Mouse (Mus musculus): ENCODE results near the gene R3hdml. TPM values are rescaled to one million over a fixed set of nuclear protein-coding genes. Genes with fewer than 3 reads are reported as not detected.

R3hdml gene
- polyA plus RNA-seq, 1 experiment from 2014 or later: not detected

DNA sequence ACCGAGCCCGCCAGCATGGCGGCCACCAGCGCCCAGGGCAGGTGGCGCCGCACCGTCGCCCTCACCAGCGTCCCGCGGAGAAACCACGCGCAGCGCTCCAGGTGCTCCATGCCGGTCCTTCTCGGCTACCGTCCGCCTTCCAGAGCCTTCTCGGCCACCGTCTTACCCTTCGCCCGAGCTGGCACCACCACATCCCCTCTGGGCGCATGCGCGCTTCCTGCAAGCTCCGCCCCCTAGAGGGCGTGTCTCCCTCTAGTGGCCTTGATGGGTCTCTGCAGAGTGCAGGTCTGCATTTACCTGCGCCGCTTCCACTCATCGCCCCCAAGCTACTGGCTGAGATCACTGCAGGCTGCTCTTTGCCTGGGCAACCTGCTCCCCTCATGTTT lies 19.7 kb upstream of the R3hdml start, which contains the start of gene Fitm2:
Gene Fitm2, minus strand, starts transcription at position 164 of the 386 bp plus-strand sequence.
- peak within 1 kb of the TSS; percentile 73 for H3K27ac ChIP-seq (replicated peaks)
- under 1% methylated on average over 30 of the region's 30 CpGs for WGBS

GRCm38 (mm10) chr2:163480191-163480825 lies 11.8 kb upstream of the R3hdml start:
- WGBS: 48% methylated on average over 18 of the region's 18 CpGs
- Histone ChIP-seq H3K4me1 (peaks cover 9% of the 10 kb centered on the region), H3K27ac (replicated peaks) (no peak overlapping the region), H3K4me3 (no peak overlapping the region), H3K27me3 (replicated peaks) (peaks cover 51% of the 10 kb centered on the region), H3K9me3 (no peaks in the 10 kb centered on the region), H3K9ac (no peak overlapping the region), H3K4me2 (no peak overlapping the region), H3K36me3 (no peaks in the 10 kb centered on the region)
- no peak for ATAC-seq (ENCODE audit: extremely low read depth, insufficient number of reproducible peaks, low FRiP score, low TSS enrichment)

More for the DNA sequence above, 19.7 kb upstream of the R3hdml start, which contains the start of gene Fitm2:
- H3K9ac ChIP-seq: peak within 1 kb of the TSS; percentile 92
- ATAC-seq (ENCODE audit: extremely low read depth, insufficient number of reproducible peaks, low FRiP score, low TSS enrichment): peak; percentile 94
- H3K4me3 ChIP-seq: peak within 1 kb of the TSS; percentile 84
- no peaks in the 10 kb centered on the region for H3K9me3 ChIP-seq
- H3K27me3 ChIP-seq (replicated peaks): no peaks in the 10 kb centered on the region; the same call in 1 of the 2 replicates
- H3K36me3 ChIP-seq: peaks cover 24% of the 10 kb centered on the region
- peak within 1 kb of the TSS; percentile 89 for H3K4me2 ChIP-seq
- peaks cover 11% of the 10 kb centered on the region for H3K4me1 ChIP-seq

- peak overlapping the region; percentile 68 for H3K4me2 ChIP-seq
- H3K9me3 ChIP-seq: no peaks in the 10 kb centered on the region
- no peak overlapping the region for H3K27ac ChIP-seq (replicated peaks)
- 2% methylated on average over 20 of the region's 21 CpGs for WGBS
- H3K36me3 ChIP-seq: no peaks in the 10 kb centered on the region
- H3K4me3 ChIP-seq: peak overlapping the region; percentile 40
- peak overlapping the region; percentile 42; the same call in 1 of the 2 replicates for H3K9ac ChIP-seq
- H3K4me1 ChIP-seq: peaks cover 9% of the 10 kb centered on the region
- ATAC-seq (ENCODE audit: extremely low read depth, insufficient number of reproducible peaks, low FRiP score, low TSS enrichment): no peak
- peaks cover 51% of the 10 kb centered on the region for H3K27me3 ChIP-seq (replicated peaks)
Measured at GRCm38 (mm10) chr2:163481539-163482029, 10.5 kb upstream of the R3hdml start.

DNA sequence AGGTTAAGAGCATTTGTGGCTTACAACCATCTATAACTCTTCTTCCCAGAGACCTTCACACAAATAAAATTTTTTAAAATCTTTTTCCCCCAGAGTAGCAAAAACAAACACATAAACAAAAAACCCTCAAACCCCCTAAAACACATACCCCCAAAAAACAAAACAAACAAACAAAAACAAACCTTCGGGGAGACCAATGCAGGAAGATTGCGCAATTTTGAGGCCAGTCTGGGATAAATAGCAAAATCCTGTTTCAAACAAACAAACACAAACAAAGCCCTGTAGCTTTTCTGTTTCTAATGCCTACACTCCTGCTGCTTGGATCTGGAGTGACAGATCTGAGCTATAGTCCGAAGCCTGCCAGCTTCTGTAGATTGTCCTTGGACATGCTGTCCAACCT lies 4.8 kb upstream of the R3hdml start:
- Histone ChIP-seq H3K4me3 (no peak overlapping the region), H3K9ac (no peak overlapping the region), H3K9me3 (no peaks in the 10 kb centered on the region), H3K27ac (replicated peaks) (no peak overlapping the region), H3K36me3 (no peaks in the 10 kb centered on the region), H3K27me3 (replicated peaks) (peaks cover 29% of the 10 kb centered on the region), H3K4me2 (no peak overlapping the region), H3K4me1 (no peaks in the 10 kb centered on the region)
- ATAC-seq (ENCODE audit: extremely low read depth, insufficient number of reproducible peaks, low FRiP score, low TSS enrichment): no peak
- WGBS: 71% methylated on average over 3 of the region's 3 CpGs

DNA sequence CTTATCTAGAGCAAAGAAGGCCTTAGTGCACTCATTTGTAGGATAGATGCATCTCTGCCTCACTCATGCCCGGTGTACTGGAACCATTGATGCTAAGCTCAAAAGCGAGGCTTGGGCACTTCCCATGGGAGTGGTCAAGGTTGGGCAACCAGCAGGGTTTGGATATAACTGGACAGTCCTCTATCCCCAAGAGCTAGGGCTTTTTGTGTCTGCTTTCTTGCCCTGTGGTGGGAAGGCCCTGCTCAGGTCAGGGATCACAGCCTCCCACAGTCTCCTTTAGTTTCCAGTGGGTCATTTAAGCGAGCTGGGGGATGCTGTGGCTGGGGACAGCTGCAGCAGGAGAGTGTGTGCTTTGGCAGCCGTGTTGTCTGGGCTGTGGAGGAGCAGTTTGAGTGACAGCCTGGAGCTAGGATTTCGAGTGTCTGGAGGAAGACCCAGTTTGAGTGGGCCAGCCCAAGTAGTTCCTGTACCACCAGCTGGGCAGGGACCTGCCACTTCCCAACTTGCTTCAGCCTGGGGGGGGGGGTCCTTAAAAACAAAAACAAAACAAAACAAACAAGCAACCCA lies 2.3 kb upstream of the R3hdml start:
- 44% methylated on average over 5 of the region's 5 CpGs for WGBS
- Histone ChIP-seq H3K27ac (replicated peaks) (no peak overlapping the region), H3K9ac (no peak overlapping the region), H3K9me3 (no peaks in the 10 kb centered on the region), H3K36me3 (no peaks in the 10 kb centered on the region), H3K27me3 (replicated peaks) (peaks cover 19% of the 10 kb centered on the region), H3K4me2 (no peak overlapping the region), H3K4me3 (no peak overlapping the region), H3K4me1 (peaks cover 5% of the 10 kb centered on the region; the same call in 1 of the 2 replicates)
- no peak for ATAC-seq (ENCODE audit: extremely low read depth, insufficient number of reproducible peaks, low FRiP score, low TSS enrichment)

GRCm38 (mm10) chr2:163490656-163491055 lies 1.5 kb upstream of the R3hdml start:
- Histone ChIP-seq H3K27me3 (replicated peaks) (peaks cover 18% of the 10 kb centered on the region), H3K9me3 (no peaks in the 10 kb centered on the region), H3K9ac (no peak overlapping the region), H3K27ac (replicated peaks) (no peak overlapping the region), H3K4me3 (no peak overlapping the region), H3K36me3 (no peaks in the 10 kb centered on the region), H3K4me2 (no peak overlapping the region), H3K4me1 (peaks cover 5% of the 10 kb centered on the region; the same call in 1 of the 2 replicates)
- WGBS: 86% methylated on average over 17 of the region's 17 CpGs
- ATAC-seq (ENCODE audit: extremely low read depth, insufficient number of reproducible peaks, low FRiP score, low TSS enrichment): no peak

GRCm38 (mm10) chr2:163491351-163491750 lies 767 bp upstream of the R3hdml start:
- ATAC-seq (ENCODE audit: extremely low read depth, insufficient number of reproducible peaks, low FRiP score, low TSS enrichment): no peak
- Histone ChIP-seq H3K9ac (no peak overlapping the region), H3K27me3 (replicated peaks) (peaks cover 18% of the 10 kb centered on the region), H3K4me3 (no peak overlapping the region), H3K27ac (replicated peaks) (no peak overlapping the region), H3K9me3 (no peaks in the 10 kb centered on the region), H3K4me2 (no peak overlapping the region), H3K4me1 (peaks cover 5% of the 10 kb centered on the region; the same call in 1 of the 2 replicates), H3K36me3 (no peaks in the 10 kb centered on the region)
- WGBS: 50% methylated on average over 7 of the region's 7 CpGs

GRCm38 (mm10) chr2:163493031-163493430 lies 913 bp downstream of the R3hdml start:
- Histone ChIP-seq H3K9me3 (no peaks in the 10 kb centered on the region), H3K4me3 (no peak overlapping the region), H3K27me3 (replicated peaks) (peaks cover 18% of the 10 kb centered on the region), H3K4me2 (no peak overlapping the region), H3K36me3 (no peaks in the 10 kb centered on the region), H3K4me1 (peaks cover 5% of the 10 kb centered on the region; the same call in 1 of the 2 replicates), H3K27ac (replicated peaks) (no peak overlapping the region), H3K9ac (no peak overlapping the region)
- no peak for ATAC-seq (ENCODE audit: extremely low read depth, insufficient number of reproducible peaks, low FRiP score, low TSS enrichment)
- WGBS: 28% methylated on average over 5 of the region's 5 CpGs

GRCm38 (mm10) chr2:163493976-163494375 lies 1.9 kb downstream of the R3hdml start:
- H3K27ac ChIP-seq (replicated peaks): no peak overlapping the region
- ATAC-seq (ENCODE audit: extremely low read depth, insufficient number of reproducible peaks, low FRiP score, low TSS enrichment): no peak
- peaks cover 5% of the 10 kb centered on the region; the same call in 1 of the 2 replicates for H3K4me1 ChIP-seq
- H3K27me3 ChIP-seq (replicated peaks): peaks cover 18% of the 10 kb centered on the region
- H3K4me3 ChIP-seq: no peak overlapping the region
- no peaks in the 10 kb centered on the region for H3K9me3 ChIP-seq
- H3K36me3 ChIP-seq: no peaks in the 10 kb centered on the region
- H3K4me2 ChIP-seq: no peak overlapping the region
- H3K9ac ChIP-seq: no peak overlapping the region
- WGBS: 21% methylated on average over 5 of the region's 5 CpGs

GRCm38 (mm10) chr2:163494456-163494855 lies 2.3 kb downstream of the R3hdml start:
- no peak overlapping the region for H3K4me2 ChIP-seq
- peaks cover 5% of the 10 kb centered on the region; the same call in 1 of the 2 replicates for H3K4me1 ChIP-seq
- H3K4me3 ChIP-seq: no peak overlapping the region
- H3K27me3 ChIP-seq (replicated peaks): peaks cover 18% of the 10 kb centered on the region
- H3K27ac ChIP-seq (replicated peaks): no peak overlapping the region
- no peak for ATAC-seq (ENCODE audit: extremely low read depth, insufficient number of reproducible peaks, low FRiP score, low TSS enrichment)
- H3K9me3 ChIP-seq: no peaks in the 10 kb centered on the region
- H3K9ac ChIP-seq: no peak overlapping the region
- WGBS: 21% methylated on average over 6 of the region's 6 CpGs
- H3K36me3 ChIP-seq: no peaks in the 10 kb centered on the region

DNA sequence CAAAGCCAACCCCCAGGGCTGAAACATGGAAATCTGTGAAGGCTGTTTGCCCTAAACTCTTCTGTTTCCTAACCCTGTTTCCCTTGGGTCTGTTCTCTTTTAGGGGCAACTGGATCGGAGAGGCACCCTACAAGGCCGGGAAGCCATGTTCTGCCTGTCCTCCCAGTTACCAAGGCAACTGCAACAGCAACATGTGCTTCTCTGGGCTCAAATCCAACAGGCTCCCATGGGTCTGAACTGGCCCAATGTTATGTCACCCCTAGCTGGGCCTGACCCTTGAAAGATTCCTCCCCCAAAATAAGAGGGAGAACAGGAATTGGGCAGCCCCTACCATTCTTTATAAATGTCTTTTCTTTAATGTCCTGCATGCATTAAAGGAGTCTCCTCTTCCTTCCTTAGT lies 10.1 kb downstream of the R3hdml start:
- Histone ChIP-seq H3K4me3 (no peak overlapping the region), H3K27me3 (replicated peaks) (no peaks in the 10 kb centered on the region), H3K4me1 (no peaks in the 10 kb centered on the region), H3K9me3 (no peaks in the 10 kb centered on the region), H3K27ac (replicated peaks) (no peak overlapping the region), H3K4me2 (no peak overlapping the region), H3K9ac (no peak overlapping the region), H3K36me3 (no peaks in the 10 kb centered on the region)
- 86% methylated on average over 2 of the region's 2 CpGs for WGBS
- no peak for ATAC-seq (ENCODE audit: extremely low read depth, insufficient number of reproducible peaks, low FRiP score, low TSS enrichment)
